Mouse (Mus musculus): ENCODE data around the gene Clec16a.

DNA sequence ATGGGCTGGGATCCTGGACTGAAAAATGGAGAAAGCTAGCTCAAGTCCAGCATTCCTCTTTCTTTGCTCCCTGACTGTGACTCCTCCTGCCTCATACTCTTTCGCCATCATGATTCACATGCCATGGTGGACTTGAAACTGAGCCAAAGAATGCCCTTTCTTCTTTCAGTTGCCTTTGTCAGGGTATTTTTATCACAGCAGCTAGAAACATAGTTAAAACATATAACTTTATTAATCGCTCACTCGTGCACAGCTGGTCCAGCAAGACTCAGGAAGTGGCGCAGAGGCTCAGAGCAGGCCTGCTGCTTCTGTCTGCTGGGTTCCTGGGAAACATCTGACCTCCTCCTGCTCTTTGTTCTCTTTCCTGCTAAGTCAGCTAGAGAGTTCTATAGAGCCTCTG, 158.8 kb downstream of the Clec16a start:
- TF ChIP-seq CTCF (IDR thresholded peaks at IDR 0.05; ENCODE audit: extremely low read depth, insufficient read depth, low read length), result no peak
- no peak for TF ChIP-seq POLR2A (IDR thresholded peaks at IDR 0.05; ENCODE audit: extremely low read depth, insufficient read depth, low read length)

All from cortical plate, adult 2 months (tissue).